Mouse (Mus musculus) hindlimb bud, embryonic 11.5 days (tissue): ENCODE measurements around the gene Mrpl45.
A peak's percentile ranks its signal among the peaks of the same experiment; 100 is the strongest.

Source experiments
- DNase-seq: peaks from one replicate; pipeline ENCODE4 v3.0.0-alpha.2; 2012; ENCODE audit warnings: low read depth, low spot score; ENCODE audit errors: extremely low spot score

Mrpl45 gene

GRCm38 (mm10) chr11:97361948-97362648 lies 46.6 kb downstream of the Mrpl45 start, which contains the start of gene Socs7:
Gene Socs7, plus strand, starts transcription at chr11:97362551.
- peak; percentile 33 for DNase-seq

- DNase-seq = no peak
Observed at GRCm38 (mm10) chr11:97362649-97362942, 47.1 kb downstream of the Mrpl45 start.

GRCm38 (mm10) chr11:97362943-97363643 lies 47.6 kb downstream of the Mrpl45 start:
- DNase-seq = no peak

DNA sequence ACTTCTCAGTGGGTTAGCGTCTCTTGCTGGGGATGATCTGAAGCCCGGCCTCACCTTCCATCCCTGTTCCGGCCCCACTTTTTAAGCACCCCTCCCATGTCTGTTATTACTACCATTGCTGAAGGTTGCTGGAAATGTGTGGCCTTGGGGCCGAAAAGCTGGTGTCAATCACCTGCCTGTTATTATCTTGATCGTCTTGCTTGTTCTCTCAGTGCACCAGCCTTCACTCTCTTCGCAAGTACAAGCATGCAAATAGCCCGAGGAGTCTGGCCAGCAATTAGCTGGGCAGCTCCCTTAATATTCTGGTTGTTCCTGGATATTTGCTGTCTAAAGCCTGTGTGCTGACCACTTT lies 48.1 kb downstream of the Mrpl45 start:
- DNase-seq = no peak

DNA sequence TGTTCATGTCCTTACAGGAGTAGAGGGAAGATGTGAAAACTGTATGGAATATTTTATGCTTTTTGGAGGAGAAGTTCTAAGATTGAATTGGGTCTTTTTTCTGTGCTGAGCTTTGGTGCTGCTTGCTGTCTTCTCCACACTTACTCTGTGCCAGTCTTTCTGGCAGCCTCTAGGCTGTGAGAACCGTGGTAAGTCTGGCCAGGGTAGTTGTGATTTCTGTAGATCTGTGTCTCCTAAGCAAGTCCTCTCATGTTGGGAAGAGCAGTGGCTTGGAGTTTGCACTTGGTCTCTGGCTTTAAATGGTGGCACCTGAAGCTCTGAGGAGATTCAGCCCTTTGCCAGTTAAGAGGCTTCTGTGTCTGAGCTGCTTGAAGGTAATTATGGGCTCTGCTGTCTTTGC lies 50.0 kb downstream of the Mrpl45 start:
- no peak for DNase-seq

- DNase-seq = no peak
Observed at GRCm38 (mm10) chr11:97368501-97368900, 53.0 kb downstream of the Mrpl45 start.

DNA sequence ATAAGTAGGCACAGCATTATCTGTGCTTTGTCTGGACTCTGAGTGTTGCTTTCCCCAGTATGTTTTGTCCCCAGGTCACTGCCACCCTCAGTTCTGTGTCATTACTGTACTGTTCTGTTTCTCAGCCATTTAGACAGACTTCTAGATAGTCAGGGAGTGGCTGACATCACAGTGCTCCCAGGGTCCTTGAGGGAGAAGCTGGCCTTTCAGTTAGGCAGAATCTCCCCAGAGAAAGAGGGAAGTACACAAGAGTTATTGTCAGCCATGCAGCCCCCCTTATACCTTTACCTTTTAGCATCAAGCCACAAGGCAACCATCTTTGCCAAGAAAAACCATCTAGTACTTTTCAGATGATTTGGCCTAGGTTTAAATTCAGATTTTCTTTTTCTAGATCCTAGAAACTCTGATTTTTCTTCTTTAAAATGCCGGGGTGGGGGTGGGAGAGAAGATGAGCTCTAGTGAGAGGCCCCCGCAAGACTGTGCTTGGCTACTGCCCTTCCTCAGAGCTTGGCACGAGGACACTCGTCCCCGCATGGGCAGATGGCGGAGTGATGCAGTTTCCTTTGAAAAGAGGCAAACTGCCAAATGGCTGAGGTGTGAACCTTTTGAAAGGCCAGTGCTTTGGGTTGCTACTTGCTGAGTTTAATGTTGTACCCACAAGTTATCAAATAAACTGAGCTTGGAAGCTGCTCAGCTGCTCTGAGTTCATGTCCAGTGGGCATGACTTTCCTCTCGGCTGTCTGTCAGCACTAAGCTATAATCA lies 55.0 kb downstream of the Mrpl45 start:
- no peak for DNase-seq

DNA sequence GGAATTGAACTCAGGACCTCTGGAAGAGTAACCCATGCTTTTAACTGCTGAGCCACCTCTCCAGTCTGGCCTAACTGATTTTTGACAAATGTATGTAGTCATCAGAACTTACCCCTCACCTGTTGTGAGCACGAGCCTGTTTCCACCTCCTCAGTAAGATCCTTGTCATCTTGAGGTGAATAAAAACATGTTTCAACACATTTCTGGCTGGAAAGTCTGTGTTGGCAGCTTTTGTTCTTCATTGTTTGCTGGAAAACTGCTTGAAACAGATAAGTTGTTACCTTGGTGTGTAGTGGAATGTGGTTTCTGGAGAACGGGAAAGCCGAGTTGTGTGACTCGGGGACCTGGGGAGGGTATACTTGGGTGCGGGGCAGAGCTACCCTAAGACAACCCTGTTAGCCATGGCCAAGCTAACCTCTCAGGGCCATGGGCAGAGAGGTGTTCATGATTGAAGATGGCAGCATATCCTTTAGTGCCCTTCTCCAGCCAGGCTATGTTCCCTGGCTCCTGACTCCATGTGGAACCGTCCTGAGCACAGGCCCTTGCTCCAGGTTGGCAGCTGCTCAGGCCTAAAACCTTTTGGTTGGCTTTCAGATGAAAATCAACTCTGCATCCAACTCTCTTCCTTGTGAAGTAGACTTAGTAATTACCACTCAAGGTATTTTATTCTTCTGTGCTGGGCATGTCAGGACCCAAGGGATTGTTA lies 56.8 kb downstream of the Mrpl45 start:
- no peak for DNase-seq

GRCm38 (mm10) chr11:97373402-97373801 lies 57.9 kb downstream of the Mrpl45 start:
- DNase-seq = no peak
